Mouse (Mus musculus) B cell, adult 67 days (primary cell): Measurements from ENCODE around the gene Agr3. TPM values are rescaled to one million over a fixed set of nuclear protein-coding genes. Genes with fewer than 3 reads are reported as not detected.

Experiments
- total RNA-seq, 2 experiments: library from RNA; stranded (reverse); gene quantifications; 4 replicates each; pipeline ENCODE4 v1.2.4; 2023

The Agr3 gene
- not detected for total RNA-seq

GRCm38 (mm10) chr12:35925402-35925801 is at the start of gene Agr3:
Gene Agr3, plus strand, starts transcription at chr12:35925620.

GRCm38 (mm10) chr12:35992711-35993110 is 67.3 kb downstream of the Agr3 start, which contains the start of gene Agr2:
Gene Agr2, plus strand, starts transcription at chr12:35992907.

Other genes with a start within 250 kb of the Agr3 start
- not detected for gene Agr2, start 67.3 kb downstream of the Agr3 start, total RNA-seq
- gene Tspan13, start 116.9 kb downstream of the Agr3 start, total RNA-seq: 100 to 1,000 TPM; 126 to 151 TPM
- 10 to 100 TPM; 23.4 to 30.2 TPM for gene Ankmy2, start 231.5 kb downstream of the Agr3 start, total RNA-seq
- gene Bzw2, start 232.5 kb downstream of the Agr3 start, total RNA-seq: 10 to 100 TPM; 90.1 to 93.5 TPM